Mouse (Mus musculus): ENCODE results near the gene Fras1. TPM values are rescaled to one million over a fixed set of nuclear protein-coding genes. Genes with fewer than 3 reads are reported as not detected.

Gene Fras1
- polyA plus RNA-seq, 1 experiment, result 0.29 TPM

DNA sequence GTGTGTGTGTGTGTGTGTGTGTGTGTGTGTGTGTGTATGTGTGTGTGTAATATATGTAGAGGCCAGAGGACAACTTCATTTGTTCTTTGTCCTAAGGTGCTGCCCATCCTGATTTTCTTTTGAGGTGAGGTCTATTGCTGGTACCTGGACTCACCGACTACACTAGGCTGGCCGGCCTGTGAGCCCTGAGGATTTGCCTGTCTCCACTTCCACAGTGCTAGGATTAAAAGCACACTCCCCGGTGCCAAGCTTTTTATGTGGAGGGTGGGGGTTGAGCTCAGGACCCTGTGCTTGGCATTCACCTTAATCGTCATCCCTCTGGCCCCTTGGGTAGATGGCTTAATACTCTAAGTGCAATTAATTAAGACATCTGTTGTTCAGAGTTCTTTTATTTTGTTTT, 9.8 kb upstream of the Fras1 start:
- H3K4me1 ChIP-seq (ENCODE audit: control insufficient read depth, insufficient read depth, insufficient read length, low read length), result no peaks in the 10 kb centered on the region
- no peak overlapping the region for H3K27ac ChIP-seq (ENCODE audit: insufficient read depth, low read depth, low read length)
- H3K4me3 ChIP-seq (ENCODE audit: low read depth, low read length), result no peak overlapping the region
- TF ChIP-seq CTCF (IDR thresholded peaks at IDR 0.05; ENCODE audit: extremely low read depth, insufficient read length, insufficient replicate concordance, low read depth, low read length) (no peak), POLR2A (IDR thresholded peaks at IDR 0.05; ENCODE audit: low read depth, low read length) (no peak)
- H3K36me3 ChIP-seq (ENCODE audit: control insufficient read depth, insufficient read depth, low read length), result no peaks in the 10 kb centered on the region
- no peaks in the 10 kb centered on the region for H3K27me3 ChIP-seq (ENCODE audit: control insufficient read depth, insufficient read depth, low read length)
- 77% methylated on average over 4 of the region's 4 CpGs for WGBS

DNA sequence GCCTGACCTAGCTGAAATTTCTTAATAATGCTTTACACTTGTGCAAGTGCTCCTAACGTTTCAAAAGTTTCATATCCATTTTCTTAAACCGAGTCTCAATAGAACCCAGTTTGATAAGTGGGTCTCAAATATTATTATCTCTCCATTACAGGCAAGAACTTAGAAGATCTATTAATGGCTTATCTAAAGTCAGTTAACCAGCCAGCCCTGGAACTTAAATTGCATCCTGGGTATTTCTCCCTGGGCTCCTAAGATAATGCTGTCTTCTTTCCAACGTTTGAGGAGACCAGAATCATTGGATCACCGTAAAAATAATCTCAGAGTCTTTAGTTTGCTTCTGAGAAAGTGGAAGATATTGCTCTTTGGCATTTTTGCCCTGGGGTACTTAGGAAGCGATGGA, 8.2 kb upstream of the Fras1 start:
- TF ChIP-seq POLR2A (IDR thresholded peaks at IDR 0.05; ENCODE audit: low read depth, low read length), result no peak
- TF ChIP-seq CTCF (IDR thresholded peaks at IDR 0.05; ENCODE audit: extremely low read depth, insufficient read length, insufficient replicate concordance, low read depth, low read length), result no peak
- H3K27me3 ChIP-seq (ENCODE audit: control insufficient read depth, insufficient read depth, low read length), result no peaks in the 10 kb centered on the region
- 63% methylated on average over 5 of the region's 5 CpGs for WGBS
- no peak overlapping the region for H3K4me3 ChIP-seq (ENCODE audit: low read depth, low read length)
- no peaks in the 10 kb centered on the region for H3K4me1 ChIP-seq (ENCODE audit: control insufficient read depth, insufficient read depth, insufficient read length, low read length)
- H3K36me3 ChIP-seq (ENCODE audit: control insufficient read depth, insufficient read depth, low read length), result no peaks in the 10 kb centered on the region
- H3K27ac ChIP-seq (ENCODE audit: insufficient read depth, low read depth, low read length), result no peak overlapping the region

DNA sequence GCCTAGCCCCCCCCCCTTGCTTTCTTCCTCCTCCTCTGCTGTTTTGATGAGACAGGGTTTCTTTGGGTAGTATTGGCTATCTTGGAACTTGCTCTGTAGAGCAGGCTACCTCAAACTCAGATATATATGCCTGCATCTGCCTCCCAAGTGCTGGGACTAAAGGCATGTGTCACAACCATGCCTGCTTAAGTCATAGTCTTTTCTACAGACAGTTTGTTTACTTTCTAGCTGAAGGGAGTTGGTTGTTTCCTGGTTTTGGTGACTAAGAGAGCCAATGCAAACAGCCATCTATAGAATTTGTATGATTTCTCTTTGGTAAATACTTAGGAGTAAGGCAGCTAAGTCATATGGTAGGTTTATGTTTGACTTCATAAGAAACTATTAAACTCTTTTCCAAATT, 6.5 kb upstream of the Fras1 start:
- Histone ChIP-seq H3K36me3 (ENCODE audit: control insufficient read depth, insufficient read depth, low read length) (no peaks in the 10 kb centered on the region), H3K4me3 (ENCODE audit: low read depth, low read length) (no peak overlapping the region), H3K27me3 (ENCODE audit: control insufficient read depth, insufficient read depth, low read length) (no peaks in the 10 kb centered on the region), H3K27ac (ENCODE audit: insufficient read depth, low read depth, low read length) (no peak overlapping the region), H3K4me1 (ENCODE audit: control insufficient read depth, insufficient read depth, insufficient read length, low read length) (no peaks in the 10 kb centered on the region)
- TF ChIP-seq POLR2A (IDR thresholded peaks at IDR 0.05; ENCODE audit: low read depth, low read length) (no peak), CTCF (IDR thresholded peaks at IDR 0.05; ENCODE audit: extremely low read depth, insufficient read length, insufficient replicate concordance, low read depth, low read length) (no peak)

DNA sequence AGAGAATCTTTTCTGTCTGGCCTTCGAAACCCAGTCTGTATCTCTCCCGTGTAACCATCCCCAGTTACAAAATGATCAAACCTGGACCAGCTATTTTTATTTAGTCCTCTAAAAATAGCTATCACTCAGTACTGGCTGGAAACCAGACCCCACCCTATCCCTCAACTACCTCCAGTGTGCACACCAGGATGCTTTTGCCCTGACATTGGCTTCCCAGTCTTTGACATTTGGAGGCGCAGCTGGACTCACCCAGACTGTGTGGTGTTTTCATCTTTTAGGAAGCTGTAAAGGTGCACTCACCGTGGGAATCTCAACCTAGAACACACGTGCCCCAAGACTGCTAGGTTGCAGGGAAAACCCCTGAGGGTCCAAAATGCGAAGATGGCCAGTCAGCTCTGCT, 649 bp upstream of the Fras1 start:
- no peak for TF ChIP-seq POLR2A (IDR thresholded peaks at IDR 0.05; ENCODE audit: low read depth, low read length)
- no peak for TF ChIP-seq CTCF (IDR thresholded peaks at IDR 0.05; ENCODE audit: extremely low read depth, insufficient read length, insufficient replicate concordance, low read depth, low read length)
- no peak overlapping the region; the same call in 1 of the 2 replicates for H3K4me3 ChIP-seq (ENCODE audit: low read depth, low read length)
- 27% methylated on average over 6 of the region's 6 CpGs for WGBS

DNA sequence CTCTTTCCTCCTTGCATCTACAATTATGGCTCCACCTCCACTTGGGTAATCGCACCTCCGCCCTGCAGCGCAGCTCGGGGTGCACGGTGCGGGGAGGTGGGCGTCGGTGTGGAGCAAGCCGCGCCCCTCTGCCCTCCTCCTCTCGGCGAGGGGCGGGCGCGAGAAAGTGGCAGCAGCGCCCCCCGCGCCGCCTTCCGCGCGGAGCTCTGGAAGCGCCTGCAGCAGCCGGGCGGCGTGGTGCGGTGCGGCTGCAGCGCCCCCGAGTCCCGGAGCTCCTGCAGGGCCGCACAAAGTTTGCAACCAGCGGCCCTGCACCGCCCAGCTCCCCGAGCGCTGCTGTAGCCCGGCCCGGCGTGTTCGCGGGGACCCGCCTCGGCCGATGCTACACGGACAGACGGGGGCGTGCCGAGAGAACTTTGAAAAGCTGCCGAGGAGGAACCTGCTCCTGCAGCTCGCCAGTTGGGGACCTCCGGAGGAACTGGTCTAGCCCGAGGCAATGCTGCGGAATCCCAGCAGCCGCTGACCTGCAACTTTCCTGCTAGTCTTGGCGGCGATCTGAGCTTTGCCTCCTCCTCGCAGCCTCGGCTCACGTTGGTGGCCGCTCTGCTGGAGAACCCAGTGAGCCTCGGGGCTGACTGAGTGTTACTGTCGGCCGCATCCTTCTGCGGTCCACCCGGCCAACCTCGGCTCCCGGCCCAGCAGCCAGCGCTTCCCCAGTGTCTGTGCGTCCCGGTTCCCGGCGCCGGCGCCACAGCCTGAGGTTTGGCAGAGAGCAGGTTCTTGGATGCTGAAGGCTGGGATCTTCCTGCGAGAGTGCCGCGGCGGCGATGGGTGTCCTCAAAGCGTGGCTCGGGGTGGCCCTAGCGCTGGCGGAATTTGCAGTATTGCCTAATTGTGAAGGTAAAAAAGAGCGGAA, 489 bp downstream of the Fras1 start:
- Histone ChIP-seq H3K4me3 (ENCODE audit: low read depth, low read length) (peak overlapping the region; percentile 59), H3K27me3 (ENCODE audit: control insufficient read depth, insufficient read depth, low read length) (0 out of 2 replicates have a peak, but pooled peaks cover 2% of the 10 kb centered on the region), H3K27ac (ENCODE audit: insufficient read depth, low read depth, low read length) (no peak overlapping the region), H3K4me1 (ENCODE audit: control insufficient read depth, insufficient read depth, insufficient read length, low read length) (peaks cover 3% of the 10 kb centered on the region; the same call in 1 of the 2 replicates), H3K36me3 (ENCODE audit: control insufficient read depth, insufficient read depth, low read length) (no peaks in the 10 kb centered on the region)
- under 1% methylated on average over 83 of the region's 84 CpGs for WGBS
- TF ChIP-seq POLR2A (IDR thresholded peaks at IDR 0.05; ENCODE audit: low read depth, low read length) (no peak), CTCF (IDR thresholded peaks at IDR 0.05; ENCODE audit: extremely low read depth, insufficient read length, insufficient replicate concordance, low read depth, low read length) (0 out of 2 replicates have a peak, but pooled peaks have one; percentile 7)

More for the DNA sequence above, 649 bp upstream of the Fras1 start:
- Histone ChIP-seq H3K4me1 (ENCODE audit: control insufficient read depth, insufficient read depth, insufficient read length, low read length) (peaks cover 3% of the 10 kb centered on the region; the same call in 1 of the 2 replicates), H3K27me3 (ENCODE audit: control insufficient read depth, insufficient read depth, low read length) (0 out of 2 replicates have a peak, but pooled peaks cover 2% of the 10 kb centered on the region), H3K36me3 (ENCODE audit: control insufficient read depth, insufficient read depth, low read length) (no peaks in the 10 kb centered on the region), H3K27ac (ENCODE audit: insufficient read depth, low read depth, low read length) (no peak overlapping the region)

DNA sequence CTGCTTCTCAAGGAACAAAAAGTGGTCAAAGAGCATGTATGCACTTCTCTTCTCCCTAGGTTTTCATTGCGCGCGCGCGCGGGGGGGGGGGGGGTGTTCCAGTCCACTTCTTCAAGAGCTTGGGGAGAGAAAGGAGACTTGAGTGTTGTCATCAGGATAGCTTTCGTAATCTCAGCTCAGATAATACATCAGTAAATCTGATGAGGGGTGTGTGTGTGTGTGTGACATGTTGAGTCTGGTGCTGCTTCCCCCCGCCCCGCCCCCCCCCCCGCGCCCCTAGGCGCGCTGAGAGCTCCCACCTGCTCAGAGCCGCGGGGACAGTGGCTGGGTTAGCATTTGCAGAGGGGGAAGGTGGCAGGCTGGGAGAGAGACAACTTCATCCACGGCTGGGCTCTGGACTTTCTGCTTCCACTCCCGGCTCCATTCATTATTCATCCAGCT, 1.7 kb downstream of the Fras1 start:
- TF ChIP-seq CTCF (IDR thresholded peaks at IDR 0.05; ENCODE audit: extremely low read depth, insufficient read length, insufficient replicate concordance, low read depth, low read length), result no peak
- TF ChIP-seq POLR2A (IDR thresholded peaks at IDR 0.05; ENCODE audit: low read depth, low read length), result no peak
- Histone ChIP-seq H3K27me3 (ENCODE audit: control insufficient read depth, insufficient read depth, low read length) (0 out of 2 replicates have a peak, but pooled peaks cover 2% of the 10 kb centered on the region), H3K36me3 (ENCODE audit: control insufficient read depth, insufficient read depth, low read length) (no peaks in the 10 kb centered on the region), H3K4me1 (ENCODE audit: control insufficient read depth, insufficient read depth, insufficient read length, low read length) (peaks cover 3% of the 10 kb centered on the region; the same call in 1 of the 2 replicates), H3K4me3 (ENCODE audit: low read depth, low read length) (peak overlapping the region; percentile 23), H3K27ac (ENCODE audit: insufficient read depth, low read depth, low read length) (no peak overlapping the region)
- 1% methylated on average over 17 of the region's 17 CpGs for WGBS

DNA sequence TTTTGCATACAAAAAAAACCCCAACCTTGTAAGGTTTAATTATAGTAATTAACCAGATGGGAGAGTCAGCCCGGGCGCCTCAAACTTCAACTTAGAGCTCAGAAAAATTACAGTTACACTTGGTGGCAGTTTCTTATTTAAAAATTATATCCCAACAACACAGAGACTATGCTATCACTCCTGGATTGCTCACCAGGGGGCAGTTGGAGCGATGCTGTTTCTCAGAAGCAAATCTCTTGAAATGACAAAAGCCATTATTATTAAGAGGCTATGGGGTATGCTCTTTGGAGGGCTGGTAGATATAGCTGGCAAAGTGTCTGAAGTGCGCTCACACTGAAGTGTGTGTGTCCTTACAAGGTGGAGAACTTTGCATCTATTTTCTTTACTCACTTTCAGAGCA, 2.5 kb downstream of the Fras1 start:
- H3K27me3 ChIP-seq (ENCODE audit: control insufficient read depth, insufficient read depth, low read length), result 0 out of 2 replicates have a peak, but pooled peaks cover 2% of the 10 kb centered on the region
- WGBS, result 45% methylated on average over 4 of the region's 4 CpGs
- H3K4me1 ChIP-seq (ENCODE audit: control insufficient read depth, insufficient read depth, insufficient read length, low read length), result peaks cover 3% of the 10 kb centered on the region; the same call in 1 of the 2 replicates
- no peaks in the 10 kb centered on the region for H3K36me3 ChIP-seq (ENCODE audit: control insufficient read depth, insufficient read depth, low read length)
- no peak overlapping the region for H3K4me3 ChIP-seq (ENCODE audit: low read depth, low read length)
- TF ChIP-seq POLR2A (IDR thresholded peaks at IDR 0.05; ENCODE audit: low read depth, low read length), result no peak
- no peak for TF ChIP-seq CTCF (IDR thresholded peaks at IDR 0.05; ENCODE audit: extremely low read depth, insufficient read length, insufficient replicate concordance, low read depth, low read length)
- no peak overlapping the region for H3K27ac ChIP-seq (ENCODE audit: insufficient read depth, low read depth, low read length)
